Mouse (Mus musculus): ENCODE measurements around the gene Hs3st2. TPM values are rescaled to one million over a fixed set of nuclear protein-coding genes. Genes with fewer than 3 reads are reported as not detected.

The Hs3st2 gene
- total RNA-seq, 2 experiments from 2014 or later, result not detected

DNA sequence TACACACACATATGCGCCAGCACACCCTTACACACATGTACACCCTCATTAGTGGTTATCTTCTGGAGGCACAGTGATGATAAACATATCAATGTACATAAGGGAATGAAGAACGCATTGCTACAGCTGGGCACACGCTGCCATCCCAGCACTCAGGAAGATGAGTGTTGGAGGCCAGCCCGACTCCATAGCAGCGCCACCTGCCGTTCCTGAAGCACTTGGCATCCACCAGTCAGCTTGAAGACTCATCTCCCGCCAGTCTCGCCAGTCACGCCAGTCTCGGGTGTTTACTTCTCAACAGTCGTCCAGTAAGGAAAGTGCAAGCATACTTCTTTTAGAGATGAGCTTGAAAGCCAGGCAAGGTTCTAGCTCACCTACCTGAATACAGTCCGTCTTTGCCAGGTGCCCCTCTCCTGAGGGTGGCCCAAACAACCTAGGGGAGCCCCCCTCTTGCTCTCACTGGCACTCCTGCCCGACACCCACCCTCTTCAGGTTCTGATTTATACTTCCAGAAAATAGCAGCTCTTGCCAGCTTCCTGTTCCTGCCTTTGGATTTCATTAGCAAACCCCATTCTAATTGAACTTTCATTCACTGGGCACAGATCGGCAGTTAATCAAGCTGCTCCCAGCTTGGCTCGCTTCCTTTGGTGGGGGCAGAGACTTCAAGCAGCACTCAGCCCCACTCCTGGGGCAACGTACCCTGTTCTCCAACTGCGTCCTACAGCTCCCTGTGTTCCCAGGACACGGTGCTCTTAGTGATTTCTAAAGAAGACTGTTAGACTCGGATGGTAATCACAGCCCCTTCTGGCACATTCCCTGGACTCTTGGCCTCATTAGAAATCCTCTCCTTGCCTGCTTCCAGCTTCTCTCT, 148.0 kb downstream of the Hs3st2 start:
- no peak for DNase-seq (ENCODE audit: low spot score)
- intact Hi-C loops (cut with DNase I), result no loop called here

DNA sequence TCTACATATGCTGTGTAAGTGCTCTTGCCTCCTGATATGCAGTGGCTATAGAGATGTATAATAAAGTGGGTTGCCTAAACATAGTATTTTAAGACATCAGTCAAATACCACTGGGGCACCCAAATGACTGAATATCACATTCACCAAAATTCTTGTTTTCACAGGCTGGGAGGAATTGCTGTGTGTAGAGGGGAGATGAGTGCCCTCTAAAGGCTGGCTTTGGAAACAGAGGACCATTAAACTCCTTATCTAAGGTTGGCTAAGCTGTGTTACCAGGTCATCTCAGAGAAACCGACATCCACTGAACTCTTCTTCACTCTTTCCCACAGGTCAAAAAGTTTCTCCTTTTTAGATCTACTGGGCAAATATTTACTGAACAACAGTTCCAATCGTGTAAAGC, 150.8 kb downstream of the Hs3st2 start:
- intact Hi-C loops (cut with DNase I), result no loop called here
- no peak for DNase-seq (ENCODE audit: low spot score)

DNA sequence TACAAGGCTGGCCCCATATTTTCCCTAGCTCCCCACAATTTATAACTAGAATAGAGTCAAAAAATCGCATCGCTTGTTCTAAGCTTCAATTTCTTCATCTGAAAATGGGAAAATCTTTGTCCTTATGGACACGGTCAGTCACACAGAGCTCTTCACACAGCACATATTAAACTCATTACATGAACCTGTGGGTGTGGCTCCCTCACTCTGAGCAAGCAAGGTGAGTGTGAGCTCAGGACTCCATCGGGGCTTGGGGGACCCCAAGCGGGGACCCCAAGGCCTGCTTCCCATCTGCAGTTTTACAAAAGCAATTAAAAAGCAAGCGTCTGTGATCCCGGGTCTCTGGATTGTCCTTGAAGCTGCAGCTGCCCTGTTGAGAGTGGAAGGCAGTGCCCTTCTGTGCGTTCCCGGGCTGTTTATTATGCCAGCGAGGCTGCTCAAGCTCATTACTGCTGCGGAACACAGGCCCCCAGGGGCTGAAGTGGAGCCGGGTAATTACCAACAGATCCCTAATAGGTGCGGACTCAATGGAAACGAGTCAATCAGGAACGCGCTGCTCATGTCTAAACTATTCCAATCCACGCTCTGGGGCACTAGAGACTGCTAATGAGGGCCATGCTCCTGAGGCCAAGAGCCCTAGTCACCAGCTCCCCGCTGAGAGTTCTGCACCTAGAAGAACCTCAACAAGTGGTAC, 157.8 kb downstream of the Hs3st2 start:
- intact Hi-C loops (cut with DNase I), result no loop called here
- no peak for DNase-seq (ENCODE audit: low spot score)
